23 mouse cellular contexts compared by ENCODE assay signal in genomic region chr6:119064430-119064829, GRCm38 (mm10).
"Had no signal": no experiment of that assay in that cellular context is flagged by ENCODE, and none has a peak within 500 bp of the region (broad histone marks: within the 10 kb centered on the region; RNA-seq: fewer than 3 reads in every experiment).

No protein-coding gene starts in this region.

- H3K36me3 ChIP-seq: hindbrain, embryonic 13.5 days; hindbrain, embryonic 15.5 days; kidney, embryonic 15.5 days; limb, embryonic 12.5 days; liver, embryonic 13.5 days; liver, embryonic 15.5 days had no signal

- H3K27ac ChIP-seq: hindbrain, embryonic 13.5 days; hindbrain, embryonic 15.5 days; hindbrain, postnatal 0 days; kidney, embryonic 15.5 days; kidney, postnatal 0 days; limb, embryonic 12.5 days; liver, embryonic 13.5 days; liver, embryonic 15.5 days had no signal

- H3K4me2 ChIP-seq: hindbrain, embryonic 13.5 days; hindbrain, embryonic 15.5 days; kidney, embryonic 15.5 days; limb, embryonic 12.5 days; liver, embryonic 11.5 days; liver, embryonic 13.5 days; liver, embryonic 15.5 days had no signal

- ATAC-seq: hindbrain, postnatal 0 days; intestine, embryonic 16.5 days had no signal

- H3K9me3 ChIP-seq: hindbrain, embryonic 13.5 days; hindbrain, embryonic 15.5 days; kidney, embryonic 15.5 days; limb, embryonic 12.5 days; liver, embryonic 13.5 days; liver, embryonic 15.5 days had no signal

- H3K4me1 ChIP-seq: kidney, embryonic 15.5 days; liver, embryonic 13.5 days; liver, embryonic 15.5 days had no signal

- H3K4me3 ChIP-seq: hindbrain, embryonic 13.5 days; hindbrain, embryonic 15.5 days; kidney, embryonic 15.5 days; limb, embryonic 12.5 days; liver, embryonic 13.5 days; liver, embryonic 15.5 days had no signal

- DNase-seq: gastrocnemius, postnatal 14 days; gastrocnemius, postnatal 36 days; heart, adult 11 months; heart, postnatal 10 days; kidney, adult 11 months; kidney, adult 2 months; kidney, adult 9 months; kidney, postnatal 14 days; kidney, postnatal 36 days; left cerebral cortex, postnatal 4 days; liver; liver, embryonic 13.5 days; liver, postnatal 0 days; lung, adult 2 months had no signal

- H3K27me3 ChIP-seq: hindbrain, embryonic 13.5 days; hindbrain, embryonic 15.5 days; kidney, embryonic 15.5 days; limb, embryonic 12.5 days; liver, embryonic 13.5 days; liver, embryonic 15.5 days had no signal

- H3K9ac ChIP-seq: hindbrain, embryonic 13.5 days; hindbrain, embryonic 15.5 days; kidney, embryonic 15.5 days; limb, embryonic 12.5 days; liver, embryonic 13.5 days; liver, embryonic 15.5 days; liver, postnatal 0 days had no signal
